Mouse (Mus musculus) liver, embryonic 15.5 days (tissue): ENCODE measurements around the gene Ptprg. TPM values are rescaled to one million over a fixed set of nuclear protein-coding genes. Genes with fewer than 3 reads are reported as not detected.

Experiments
- ATAC-seq: fragments of 200-750 bp; cut with Nextera tagmentation; 2 replicates; pipeline ENCODE4 v1.8.0; 2017; ENCODE audit warnings: moderate number of reproducible peaks, mild to moderate bottlenecking, moderate library complexity; ENCODE audit not compliant: insufficient read depth
- H3K27ac ChIP-seq: fragments of 300-500 bp; sonication (generic); replicated peaks from 2 replicates; pipeline ENCODE4 v1.5.1; 2015; ENCODE audit warnings: mild to moderate bottlenecking, inconsistent platforms
- H3K27me3 ChIP-seq: fragments of 300-500 bp; sonication (generic); 2 replicates; pipeline ENCODE4 v1.6.1; 2015; ENCODE audit warnings: mild to moderate bottlenecking, inconsistent platforms
- H3K36me3 ChIP-seq: fragments of 300-500 bp; sonication (generic); replicated peaks from 2 replicates; pipeline ENCODE4 v1.6.1; 2015; ENCODE audit warnings: moderate library complexity, mild to moderate bottlenecking, inconsistent platforms
- H3K4me1 ChIP-seq: fragments of 300-500 bp; sonication (generic); replicated peaks from 2 replicates; pipeline ENCODE4 v1.6.1; 2015; ENCODE audit warnings: inconsistent platforms
- H3K4me2 ChIP-seq: fragments of 300-500 bp; sonication (generic); 2 replicates; pipeline ENCODE4 v1.6.1; 2015; ENCODE audit warnings: moderate library complexity, mild to moderate bottlenecking, inconsistent platforms
- H3K4me3 ChIP-seq: fragments of 300-500 bp; sonication (generic); replicated peaks from 2 replicates; pipeline ENCODE4 v1.5.1; 2015; ENCODE audit warnings: mild to moderate bottlenecking, inconsistent platforms
- H3K9ac ChIP-seq: fragments of 300-500 bp; sonication (generic); 2 replicates; pipeline ENCODE4 v1.6.1; 2015; ENCODE audit warnings: moderate library complexity, mild to moderate bottlenecking, inconsistent platforms
- H3K9me3 ChIP-seq: fragments of 300-500 bp; sonication (generic); replicated peaks from 2 replicates; pipeline ENCODE4 v1.6.1; 2016; ENCODE audit warnings: inconsistent platforms
- whole genome bisulfite sequencing: fragments of 180-500 bp; shearing (Covaris S2); methylation state at CpG from one replicate; pipeline ENCODE4 v1.1.7; 2015; ENCODE audit warnings: mixed read lengths; ENCODE audit not compliant: insufficient replicate concordance; 5-methylcytosine and 5-hydroxymethylcytosine counted together
- polyA plus RNA-seq: library from polyadenylated mRNA; unstranded; fragments of >200 nt; fragmentation: Nextera tagmentation; extraction: Ambion mirVana; gene quantifications from 2 replicates; pipeline ENCODE4 v1.2.1, GENCODE M21; 2015

Ptprg gene
- polyA plus RNA-seq, 1 experiment from 2014 or later, result 1.3 TPM

GRCm38 (mm10) chr14:11684104-11684503 is 130.8 kb downstream of the Ptprg start:
- H3K4me1 ChIP-seq, result no peaks in the 10 kb centered on the region

GRCm38 (mm10) chr14:11687541-11687940 is 134.2 kb downstream of the Ptprg start:
- no peaks in the 10 kb centered on the region for H3K27me3 ChIP-seq
- WGBS, result 60% methylated on average over 1 of the region's 1 CpGs
- H3K9ac ChIP-seq, result no peak overlapping the region
- no peak overlapping the region for H3K4me3 ChIP-seq
- no peaks in the 10 kb centered on the region for H3K9me3 ChIP-seq
- H3K36me3 ChIP-seq, result no peaks in the 10 kb centered on the region
- ATAC-seq, result no peak
- no peak overlapping the region for H3K4me2 ChIP-seq
- H3K27ac ChIP-seq, result no peak overlapping the region
- H3K4me1 ChIP-seq, result no peaks in the 10 kb centered on the region

More at GRCm38 (mm10) chr14:11684104-11684503, 130.8 kb downstream of the Ptprg start:
- 45% methylated on average over 2 of the region's 2 CpGs for WGBS
- no peak overlapping the region for H3K27ac ChIP-seq
- no peaks in the 10 kb centered on the region for H3K9me3 ChIP-seq
- no peak for ATAC-seq
- no peaks in the 10 kb centered on the region for H3K36me3 ChIP-seq
- H3K9ac ChIP-seq, result no peak overlapping the region
- no peak overlapping the region for H3K4me3 ChIP-seq
- no peaks in the 10 kb centered on the region for H3K27me3 ChIP-seq
- no peak overlapping the region for H3K4me2 ChIP-seq

GRCm38 (mm10) chr14:11688142-11688541 is 134.8 kb downstream of the Ptprg start:
- Histone ChIP-seq H3K9ac (no peak overlapping the region), H3K4me2 (no peak overlapping the region), H3K9me3 (no peaks in the 10 kb centered on the region), H3K4me3 (no peak overlapping the region), H3K27ac (no peak overlapping the region), H3K36me3 (no peaks in the 10 kb centered on the region), H3K4me1 (no peaks in the 10 kb centered on the region), H3K27me3 (no peaks in the 10 kb centered on the region)
- WGBS, result 52% methylated on average over 6 of the region's 6 CpGs
- ATAC-seq, result no peak

- no peak overlapping the region for H3K4me2 ChIP-seq
- H3K36me3 ChIP-seq, result no peaks in the 10 kb centered on the region
- no peak for ATAC-seq
- WGBS, result 76% methylated on average over 1 of the region's 1 CpGs
- no peaks in the 10 kb centered on the region for H3K27me3 ChIP-seq
- no peak overlapping the region for H3K4me3 ChIP-seq
- no peaks in the 10 kb centered on the region for H3K9me3 ChIP-seq
- H3K9ac ChIP-seq, result no peak overlapping the region
- H3K4me1 ChIP-seq, result no peaks in the 10 kb centered on the region
- H3K27ac ChIP-seq, result no peak overlapping the region
These were observed 136.7 kb downstream of the Ptprg start for GRCm38 (mm10) chr14:11690066-11690465.

- Histone ChIP-seq H3K27me3 (no peaks in the 10 kb centered on the region), H3K27ac (no peak overlapping the region), H3K4me2 (no peak overlapping the region), H3K36me3 (no peaks in the 10 kb centered on the region), H3K9ac (no peak overlapping the region), H3K4me3 (no peak overlapping the region), H3K4me1 (no peaks in the 10 kb centered on the region), H3K9me3 (no peaks in the 10 kb centered on the region)
- no peak for ATAC-seq
- 61% methylated on average over 3 of the region's 3 CpGs for WGBS
These were observed 138.2 kb downstream of the Ptprg start for GRCm38 (mm10) chr14:11691531-11691930.

GRCm38 (mm10) chr14:11698880-11699279 is 145.5 kb downstream of the Ptprg start:
- H3K4me2 ChIP-seq, result no peak overlapping the region
- H3K9me3 ChIP-seq, result no peaks in the 10 kb centered on the region
- H3K9ac ChIP-seq, result no peak overlapping the region
- WGBS, result 51% methylated on average over 4 of the region's 4 CpGs
- no peaks in the 10 kb centered on the region for H3K36me3 ChIP-seq
- H3K4me1 ChIP-seq, result no peaks in the 10 kb centered on the region
- no peak overlapping the region for H3K27ac ChIP-seq
- no peaks in the 10 kb centered on the region for H3K27me3 ChIP-seq
- H3K4me3 ChIP-seq, result no peak overlapping the region
- ATAC-seq, result no peak

GRCm38 (mm10) chr14:11699654-11700053 is 146.3 kb downstream of the Ptprg start:
- no peaks in the 10 kb centered on the region for H3K36me3 ChIP-seq
- ATAC-seq, result no peak
- H3K4me3 ChIP-seq, result no peak overlapping the region
- 62% methylated on average over 2 of the region's 2 CpGs for WGBS
- no peaks in the 10 kb centered on the region for H3K9me3 ChIP-seq
- no peak overlapping the region for H3K27ac ChIP-seq
- H3K4me2 ChIP-seq, result no peak overlapping the region
- no peaks in the 10 kb centered on the region for H3K4me1 ChIP-seq
- H3K9ac ChIP-seq, result no peak overlapping the region
- no peaks in the 10 kb centered on the region for H3K27me3 ChIP-seq

- H3K36me3 ChIP-seq, result no peaks in the 10 kb centered on the region
- no peak overlapping the region for H3K27ac ChIP-seq
- H3K27me3 ChIP-seq, result no peaks in the 10 kb centered on the region
- H3K9ac ChIP-seq, result no peak overlapping the region
- H3K4me2 ChIP-seq, result no peak overlapping the region
- no peaks in the 10 kb centered on the region for H3K9me3 ChIP-seq
- H3K4me3 ChIP-seq, result no peak overlapping the region
- 51% methylated on average over 9 of the region's 9 CpGs for WGBS
- ATAC-seq, result no peak; the same call in 1 of the 2 replicates
- no peaks in the 10 kb centered on the region for H3K4me1 ChIP-seq
These were observed 148.4 kb downstream of the Ptprg start for GRCm38 (mm10) chr14:11701516-11702249.

GRCm38 (mm10) chr14:11702770-11703477 is 149.6 kb downstream of the Ptprg start:
- H3K27me3 ChIP-seq, result no peaks in the 10 kb centered on the region
- H3K4me2 ChIP-seq, result no peak overlapping the region
- no peak overlapping the region for H3K4me3 ChIP-seq
- no peaks in the 10 kb centered on the region for H3K9me3 ChIP-seq
- no peak overlapping the region for H3K27ac ChIP-seq
- H3K9ac ChIP-seq, result no peak overlapping the region
- no peaks in the 10 kb centered on the region for H3K4me1 ChIP-seq
- 52% methylated on average over 11 of the region's 11 CpGs for WGBS
- H3K36me3 ChIP-seq, result no peaks in the 10 kb centered on the region
- ATAC-seq, result no peak

GRCm38 (mm10) chr14:11704871-11705270 is 151.5 kb downstream of the Ptprg start:
- Histone ChIP-seq H3K4me3 (no peak overlapping the region), H3K9ac (no peak overlapping the region), H3K36me3 (no peaks in the 10 kb centered on the region), H3K9me3 (no peaks in the 10 kb centered on the region), H3K4me2 (no peak overlapping the region), H3K27ac (no peak overlapping the region), H3K27me3 (no peaks in the 10 kb centered on the region), H3K4me1 (no peaks in the 10 kb centered on the region)
- 51% methylated on average over 2 of the region's 2 CpGs for WGBS
- ATAC-seq, result no peak

GRCm38 (mm10) chr14:11709352-11709751 is 156.0 kb downstream of the Ptprg start:
- no peak overlapping the region for H3K9ac ChIP-seq
- no peak overlapping the region for H3K4me3 ChIP-seq
- no peaks in the 10 kb centered on the region for H3K4me1 ChIP-seq
- H3K36me3 ChIP-seq, result no peaks in the 10 kb centered on the region
- ATAC-seq, result no peak
- no peak overlapping the region for H3K4me2 ChIP-seq
- no peak overlapping the region for H3K27ac ChIP-seq
- 24% methylated on average over 2 of the region's 2 CpGs for WGBS
- no peaks in the 10 kb centered on the region for H3K9me3 ChIP-seq
- no peaks in the 10 kb centered on the region for H3K27me3 ChIP-seq
